Mouse (Mus musculus): ENCODE measurements around the gene Nlrp4c. TPM values are rescaled to one million over a fixed set of nuclear protein-coding genes. Genes with fewer than 3 reads are reported as not detected.
A peak's percentile ranks its signal among the peaks of the same experiment; 100 is the strongest.
"Not testable (repeated sequence)": the region's sequence is repeated elsewhere in the genome, so short reads cannot be mapped to it uniquely, and the experiment has no call there.

Nlrp4c gene
- not detected in 2 replicates for polyA plus RNA-seq (2015; fragmentation: Nextera tagmentation; extraction: Ambion mirVana)

GRCm38 (mm10) chr7:6044861-6045260 is at the start of gene Nlrp4c:
TSS of gene Nlrp4c (plus strand) at chr7:6045161.
- no peak within 1 kb of the TSS for H3K4me2 ChIP-seq (replicated peaks; ENCODE audit: low read depth)
- no peak within 1 kb of the TSS for H3K9ac ChIP-seq (ENCODE audit: low read depth, low read length)
- no peak for ATAC-seq
- H3K27ac ChIP-seq (ENCODE audit: low read depth, low read length) = no peak within 1 kb of the TSS
- no peaks in the 10 kb centered on the region for H3K27me3 ChIP-seq (replicated peaks; ENCODE audit: control insufficient read depth, insufficient read depth, low read length)
- no peaks in the 10 kb centered on the region for H3K4me1 ChIP-seq (replicated peaks; ENCODE audit: control insufficient read depth, insufficient read depth, low read length)
- TF ChIP-seq CTCF (IDR thresholded peaks at IDR 0.05; ENCODE audit: low read depth) = no peak
- WGBS = 87% methylated on average over 11 of the region's 11 CpGs
- no peaks in the 10 kb centered on the region for H3K36me3 ChIP-seq (ENCODE audit: control insufficient read depth, insufficient read depth)
- H3K9me3 ChIP-seq (ENCODE audit: control insufficient read depth) = 0 out of 2 replicates have a peak, but pooled peaks cover 5% of the 10 kb centered on the region
- H3K4me3 ChIP-seq (ENCODE audit: low read depth, low read length) = no peak within 1 kb of the TSS

GRCm38 (mm10) chr7:6010910-6011309 is 34.1 kb upstream of the Nlrp4c start, which contains the start of gene Vmn1r65:
TSS of gene Vmn1r65 (minus strand) at chr7:6011010.
- Histone ChIP-seq H3K4me3 (ENCODE audit: low read depth, low read length) (no peak within 1 kb of the TSS), H3K4me1 (replicated peaks; ENCODE audit: control insufficient read depth, insufficient read depth, low read length) (no peaks in the 10 kb centered on the region), H3K27me3 (replicated peaks; ENCODE audit: control insufficient read depth, insufficient read depth, low read length) (no peaks in the 10 kb centered on the region), H3K9me3 (ENCODE audit: control insufficient read depth) (0 out of 2 replicates have a peak, but pooled peaks cover 5% of the 10 kb centered on the region), H3K27ac (ENCODE audit: low read depth, low read length) (no peak within 1 kb of the TSS), H3K4me2 (replicated peaks; ENCODE audit: low read depth) (no peak within 1 kb of the TSS), H3K9ac (ENCODE audit: low read depth, low read length) (no peak within 1 kb of the TSS), H3K36me3 (ENCODE audit: control insufficient read depth, insufficient read depth) (no peaks in the 10 kb centered on the region)
- no peak for ATAC-seq
- WGBS = 85% methylated on average over 1 of the region's 1 CpGs
- no peak for TF ChIP-seq CTCF (IDR thresholded peaks at IDR 0.05; ENCODE audit: low read depth)

GRCm38 (mm10) chr7:6119501-6119900 is 74.5 kb downstream of the Nlrp4c start:
- H3K36me3 ChIP-seq (ENCODE audit: control insufficient read depth, insufficient read depth) = no peaks in the 10 kb centered on the region
- no peaks in the 10 kb centered on the region for H3K9me3 ChIP-seq (ENCODE audit: control insufficient read depth)
- no peaks in the 10 kb centered on the region for H3K4me1 ChIP-seq (replicated peaks; ENCODE audit: control insufficient read depth, insufficient read depth, low read length)
- no peak overlapping the region for H3K4me2 ChIP-seq (replicated peaks; ENCODE audit: low read depth)
- H3K27me3 ChIP-seq (replicated peaks; ENCODE audit: control insufficient read depth, insufficient read depth, low read length) = no peaks in the 10 kb centered on the region
- WGBS = 69% methylated on average over 3 of the region's 3 CpGs
- no peak overlapping the region for H3K9ac ChIP-seq (ENCODE audit: low read depth, low read length)
- TF ChIP-seq CTCF (IDR thresholded peaks at IDR 0.05; ENCODE audit: low read depth) = no peak
- no peak overlapping the region for H3K4me3 ChIP-seq (ENCODE audit: low read depth, low read length)
- ATAC-seq = no peak
- no peak overlapping the region for H3K27ac ChIP-seq (ENCODE audit: low read depth, low read length)

- H3K4me2 ChIP-seq (replicated peaks; ENCODE audit: low read depth); H3K9me3 ChIP-seq (ENCODE audit: control insufficient read depth); ATAC-seq; H3K36me3 ChIP-seq (ENCODE audit: control insufficient read depth, insufficient read depth); H3K4me3 ChIP-seq (ENCODE audit: low read depth, low read length); H3K9ac ChIP-seq (ENCODE audit: low read depth, low read length); H3K27me3 ChIP-seq (replicated peaks; ENCODE audit: control insufficient read depth, insufficient read depth, low read length); H3K4me1 ChIP-seq (replicated peaks; ENCODE audit: control insufficient read depth, insufficient read depth, low read length); H3K27ac ChIP-seq (ENCODE audit: low read depth, low read length): not testable (repeated sequence)
- peak; percentile 31 for TF ChIP-seq CTCF (IDR thresholded peaks at IDR 0.05; ENCODE audit: low read depth)
- WGBS = 76% methylated on average over 2 of the region's 2 CpGs
Measured at GRCm38 (mm10) chr7:6120104-6120503, 75.1 kb downstream of the Nlrp4c start.

GRCm38 (mm10) chr7:6121128-6121527 is 76.2 kb downstream of the Nlrp4c start:
- H3K36me3 ChIP-seq (ENCODE audit: control insufficient read depth, insufficient read depth); H3K9me3 ChIP-seq (ENCODE audit: control insufficient read depth); H3K4me2 ChIP-seq (replicated peaks; ENCODE audit: low read depth); H3K4me3 ChIP-seq (ENCODE audit: low read depth, low read length); ATAC-seq; H3K27me3 ChIP-seq (replicated peaks; ENCODE audit: control insufficient read depth, insufficient read depth, low read length); H3K9ac ChIP-seq (ENCODE audit: low read depth, low read length); H3K4me1 ChIP-seq (replicated peaks; ENCODE audit: control insufficient read depth, insufficient read depth, low read length); H3K27ac ChIP-seq (ENCODE audit: low read depth, low read length): not testable (repeated sequence)
- 35% methylated on average over 1 of the region's 1 CpGs for WGBS

GRCm38 (mm10) chr7:6126690-6127448 is 81.9 kb downstream of the Nlrp4c start:
- WGBS = 28% methylated on average over 7 of the region's 7 CpGs
- no peaks in the 10 kb centered on the region for H3K27me3 ChIP-seq (replicated peaks; ENCODE audit: control insufficient read depth, insufficient read depth, low read length)
- no peak overlapping the region for H3K4me2 ChIP-seq (replicated peaks; ENCODE audit: low read depth)
- H3K27ac ChIP-seq (ENCODE audit: low read depth, low read length) = no peak overlapping the region
- no peak overlapping the region for H3K4me3 ChIP-seq (ENCODE audit: low read depth, low read length)
- H3K9ac ChIP-seq (ENCODE audit: low read depth, low read length) = no peak overlapping the region
- H3K4me1 ChIP-seq (replicated peaks; ENCODE audit: control insufficient read depth, insufficient read depth, low read length) = no peaks in the 10 kb centered on the region
- peak; percentile 98 for TF ChIP-seq CTCF (IDR thresholded peaks at IDR 0.05; ENCODE audit: low read depth)
- peak; percentile 67 for ATAC-seq
- H3K36me3 ChIP-seq (ENCODE audit: control insufficient read depth, insufficient read depth) = peaks cover 2% of the 10 kb centered on the region
- H3K9me3 ChIP-seq (ENCODE audit: control insufficient read depth) = no peaks in the 10 kb centered on the region
